Mouse (Mus musculus) lung, embryonic 15.5 days (tissue): ENCODE measurements around the gene Gm3336. TPM values are rescaled to one million over a fixed set of nuclear protein-coding genes. Genes with fewer than 3 reads are reported as not detected.

Source experiments
- ATAC-seq: fragments of 200-750 bp; cut with Nextera tagmentation; 2 replicates; pipeline ENCODE4 v1.8.0; 2017; ENCODE audit warnings: moderate number of reproducible peaks, borderline replicate concordance; ENCODE audit not compliant: low FRiP score, low TSS enrichment; ENCODE audit errors: extremely low read depth
- H3K27ac ChIP-seq: fragments of 300-500 bp; sonication (generic); 2 replicates; pipeline ENCODE4 v1.5.1; 2015; ENCODE audit warnings: moderate library complexity, mild to moderate bottlenecking, inconsistent platforms
- H3K27me3 ChIP-seq: fragments of 300-500 bp; sonication (generic); 2 replicates; pipeline ENCODE4 v1.6.1; 2015; ENCODE audit warnings: inconsistent platforms
- H3K36me3 ChIP-seq: fragments of 300-500 bp; sonication (generic); 2 replicates; pipeline ENCODE4 v1.6.1; 2015; ENCODE audit warnings: inconsistent platforms
- H3K4me1 ChIP-seq: fragments of 300-500 bp; sonication (generic); 2 replicates; pipeline ENCODE4 v1.6.1; 2015; ENCODE audit warnings: inconsistent platforms
- H3K4me2 ChIP-seq: fragments of 300-500 bp; sonication (generic); 2 replicates; pipeline ENCODE4 v1.6.1; 2015; ENCODE audit warnings: inconsistent platforms, mild to moderate bottlenecking, moderate library complexity
- H3K4me3 ChIP-seq: fragments of 300-500 bp; sonication (generic); 2 replicates; pipeline ENCODE4 v1.5.1; 2015; ENCODE audit warnings: mild to moderate bottlenecking, inconsistent platforms
- H3K9ac ChIP-seq: fragments of 300-500 bp; sonication (generic); 2 replicates; pipeline ENCODE4 v1.6.1; 2015; ENCODE audit warnings: inconsistent platforms
- H3K9me3 ChIP-seq: fragments of 300-500 bp; sonication (generic); 2 replicates; pipeline ENCODE4 v1.6.1; 2016; ENCODE audit warnings: inconsistent platforms
- WGBS: fragments of 180-500 bp; shearing (Covaris S2); methylation state at CpG from one replicate; pipeline ENCODE4 v1.1.7; 2015; 5-methylcytosine and 5-hydroxymethylcytosine counted together
- polyA plus RNA-seq: library from polyadenylated mRNA; unstranded; fragments of >200 nt; fragmentation: Nextera tagmentation; extraction: Ambion mirVana; gene quantifications from 2 replicates; pipeline ENCODE4 v1.2.1, GENCODE M21; 2015

Gene Gm3336
- polyA plus RNA-seq, 1 experiment from 2014 or later, result not detected

DNA sequence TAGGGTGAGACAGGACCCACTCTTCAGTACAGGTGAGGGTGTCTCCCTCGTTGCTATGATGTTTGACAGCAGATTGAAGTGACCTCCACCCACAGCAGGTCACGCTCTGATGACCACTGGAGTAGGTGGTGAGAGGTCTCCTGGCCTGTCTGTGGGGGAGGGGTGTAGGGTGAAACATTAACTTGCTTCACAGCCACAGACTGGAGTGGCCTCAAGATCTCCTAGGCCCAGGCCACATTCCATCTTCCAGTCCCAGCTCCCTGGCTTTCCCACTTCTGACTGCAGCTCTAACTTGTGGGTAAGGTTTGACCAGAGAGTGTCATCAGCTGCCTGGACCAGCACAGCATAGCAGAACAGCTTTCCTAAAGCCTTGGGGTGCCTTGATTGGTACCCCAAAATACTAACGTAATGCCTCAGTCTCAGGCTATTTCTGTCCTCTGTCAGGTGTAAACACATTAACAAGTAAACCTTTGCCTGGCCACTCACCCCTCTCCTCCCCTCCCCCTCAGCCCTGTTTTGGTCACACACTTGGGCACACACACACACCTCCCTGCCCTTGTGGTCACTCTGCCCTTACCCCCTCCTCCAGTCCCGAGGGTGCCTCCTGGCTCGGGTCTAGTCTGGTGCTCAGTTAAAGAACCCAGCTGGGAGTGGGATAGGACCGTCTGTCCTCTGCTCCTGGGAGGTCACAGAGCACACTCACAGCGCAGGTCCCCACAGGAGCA lies 5.3 kb downstream of the Gm3336 start, which contains the start of gene Pde4c:
TSS of gene Pde4c (plus strand) at position 235 of the 725 bp plus-strand sequence.
- Histone ChIP-seq H3K4me1 (no peaks in the 10 kb centered on the region), H3K27ac (no peak within 1 kb of the TSS), H3K4me2 (no peak within 1 kb of the TSS), H3K27me3 (peaks cover 22% of the 10 kb centered on the region), H3K9ac (no peak within 1 kb of the TSS), H3K36me3 (no peaks in the 10 kb centered on the region), H3K4me3 (no peak within 1 kb of the TSS), H3K9me3 (no peaks in the 10 kb centered on the region)
- no peak for ATAC-seq
- 38% methylated on average over 7 of the region's 7 CpGs for WGBS

DNA sequence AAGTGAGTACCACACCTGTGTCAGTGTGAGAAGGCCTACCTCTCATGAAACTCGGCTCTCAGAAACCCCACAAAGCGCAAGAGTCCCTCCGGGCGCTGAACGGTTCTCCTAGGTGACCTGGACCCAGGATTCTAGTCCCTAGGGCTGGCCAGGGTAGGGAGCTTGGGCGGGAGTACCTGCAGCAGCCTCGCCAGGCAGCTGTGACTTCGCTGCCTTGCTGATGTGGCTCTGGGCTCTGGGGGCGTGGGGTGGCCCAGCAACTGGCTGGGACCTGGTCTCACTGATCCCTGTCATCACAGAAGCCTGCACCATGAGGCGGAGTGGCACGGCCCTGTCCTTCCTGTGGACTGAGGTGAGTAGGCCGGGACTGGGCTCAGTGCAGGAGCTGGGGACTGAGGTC lies 5.9 kb downstream of the Gm3336 start:
- Histone ChIP-seq H3K36me3 (no peaks in the 10 kb centered on the region), H3K9me3 (no peaks in the 10 kb centered on the region), H3K4me2 (no peak overlapping the region), H3K9ac (no peak overlapping the region), H3K27ac (no peak overlapping the region), H3K4me3 (no peak overlapping the region), H3K27me3 (peaks cover 28% of the 10 kb centered on the region), H3K4me1 (no peaks in the 10 kb centered on the region)
- no peak for ATAC-seq
- WGBS, result 67% methylated on average over 12 of the region's 12 CpGs

DNA sequence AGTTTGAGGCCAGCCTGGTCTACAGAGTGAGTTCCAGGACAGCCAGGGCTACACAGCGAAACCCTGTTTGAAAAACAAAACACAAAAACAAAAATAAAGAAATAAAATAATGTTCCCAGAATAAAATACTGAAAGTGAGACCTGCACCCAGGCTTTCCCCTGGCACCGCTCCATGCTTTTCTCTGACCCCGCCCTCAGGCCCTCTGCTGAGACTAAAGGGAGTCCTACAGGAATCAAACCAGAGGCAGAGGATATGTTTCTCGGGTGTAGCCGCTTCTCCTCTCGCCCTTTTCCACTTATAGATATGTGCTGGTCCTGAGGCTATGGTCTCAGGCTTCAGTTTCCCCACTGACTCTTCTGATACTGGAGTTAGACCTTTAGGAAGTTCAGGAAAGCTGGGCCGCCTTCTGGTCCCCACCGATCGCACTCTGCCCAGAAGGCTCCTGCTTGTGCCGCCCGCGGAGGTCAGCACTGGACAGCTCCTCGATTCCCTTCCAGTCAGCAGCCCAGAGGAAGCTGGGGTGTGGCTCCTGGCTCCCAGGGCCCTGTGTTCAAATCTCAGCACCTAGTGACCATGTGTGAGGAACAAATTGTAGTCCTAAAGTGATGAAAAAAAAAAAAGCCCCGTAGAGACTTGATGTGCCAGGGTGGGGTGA lies 7.6 kb downstream of the Gm3336 start:
- no peak overlapping the region for H3K9ac ChIP-seq
- no peaks in the 10 kb centered on the region for H3K9me3 ChIP-seq
- 27% methylated on average over 14 of the region's 14 CpGs for WGBS
- H3K27ac ChIP-seq, result no peak overlapping the region
- H3K36me3 ChIP-seq, result no peaks in the 10 kb centered on the region
- H3K4me3 ChIP-seq, result no peak overlapping the region
- H3K4me2 ChIP-seq, result no peak overlapping the region
- peaks cover 43% of the 10 kb centered on the region for H3K27me3 ChIP-seq
- no peak for ATAC-seq
- peaks cover 6% of the 10 kb centered on the region; the same call in 1 of the 2 replicates for H3K4me1 ChIP-seq

DNA sequence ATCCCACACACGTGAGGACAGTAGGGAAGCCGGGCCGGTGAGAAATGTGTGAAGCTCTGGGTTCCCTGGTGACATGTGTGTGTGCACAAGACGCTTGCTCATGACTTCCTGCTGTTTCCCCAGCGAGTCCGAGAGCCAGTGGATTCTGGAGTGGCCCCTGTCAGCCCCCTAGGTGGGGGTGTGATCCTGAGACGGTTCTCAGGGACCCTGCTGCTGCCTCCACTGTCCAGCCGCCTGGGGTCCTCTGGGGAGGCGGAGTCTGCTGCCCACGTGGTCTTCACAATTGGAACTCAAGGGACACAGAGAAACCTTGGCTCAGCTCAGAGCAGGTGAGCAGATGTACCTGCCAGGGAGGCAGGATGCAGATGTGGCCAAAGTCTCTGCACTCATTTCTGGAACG lies 8.4 kb downstream of the Gm3336 start:
- Histone ChIP-seq H3K27ac (no peak overlapping the region), H3K36me3 (no peaks in the 10 kb centered on the region), H3K4me3 (no peak overlapping the region), H3K9ac (no peak overlapping the region), H3K4me2 (no peak overlapping the region), H3K4me1 (peaks cover 6% of the 10 kb centered on the region; the same call in 1 of the 2 replicates), H3K9me3 (no peaks in the 10 kb centered on the region), H3K27me3 (peaks cover 51% of the 10 kb centered on the region)
- no peak for ATAC-seq
- WGBS, result 41% methylated on average over 11 of the region's 11 CpGs

DNA sequence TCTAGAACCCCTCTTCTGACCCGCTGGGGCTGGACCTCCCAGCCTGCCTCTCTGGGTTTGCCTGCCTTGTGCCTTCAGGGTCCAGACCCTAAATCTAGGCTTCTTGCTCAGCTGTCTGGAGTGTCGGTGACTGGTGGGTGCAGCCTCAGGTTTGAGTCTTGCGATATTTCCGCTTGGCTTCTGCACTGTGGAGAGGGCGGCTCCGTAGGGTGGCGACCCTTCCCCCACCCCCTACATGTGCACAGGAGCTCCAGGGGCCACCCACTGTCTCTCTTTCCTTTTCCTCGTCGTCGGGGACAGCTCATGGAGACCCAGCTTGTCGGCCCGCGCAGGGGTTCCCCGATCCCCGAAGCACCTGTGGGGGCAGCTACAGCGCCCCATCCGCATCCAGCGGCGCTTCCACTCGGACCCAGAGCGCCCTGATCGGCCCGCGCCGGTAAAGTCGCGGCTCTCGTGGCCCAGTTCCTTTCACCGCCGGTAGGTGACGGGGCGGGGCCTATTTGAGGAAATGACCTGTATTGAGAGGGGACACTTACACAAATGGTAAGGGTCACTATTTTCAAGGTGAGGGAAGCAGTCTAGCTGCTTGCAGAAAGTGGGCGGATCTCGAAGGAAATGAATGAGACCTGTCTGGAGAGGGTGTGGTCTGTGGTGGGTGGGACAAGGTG lies 11.6 kb downstream of the Gm3336 start:
- ATAC-seq, result no peak; the same call in 1 of the 2 replicates
- WGBS, result 2% methylated on average over 34 of the region's 34 CpGs
- Histone ChIP-seq H3K27ac (no peak overlapping the region), H3K9me3 (no peaks in the 10 kb centered on the region), H3K4me3 (peak overlapping the region; percentile 34), H3K36me3 (no peaks in the 10 kb centered on the region), H3K9ac (peak overlapping the region; percentile 31; the same call in 1 of the 2 replicates), H3K4me2 (peak overlapping the region; percentile 57), H3K27me3 (peaks cover 52% of the 10 kb centered on the region), H3K4me1 (peaks cover 6% of the 10 kb centered on the region; the same call in 1 of the 2 replicates)

DNA sequence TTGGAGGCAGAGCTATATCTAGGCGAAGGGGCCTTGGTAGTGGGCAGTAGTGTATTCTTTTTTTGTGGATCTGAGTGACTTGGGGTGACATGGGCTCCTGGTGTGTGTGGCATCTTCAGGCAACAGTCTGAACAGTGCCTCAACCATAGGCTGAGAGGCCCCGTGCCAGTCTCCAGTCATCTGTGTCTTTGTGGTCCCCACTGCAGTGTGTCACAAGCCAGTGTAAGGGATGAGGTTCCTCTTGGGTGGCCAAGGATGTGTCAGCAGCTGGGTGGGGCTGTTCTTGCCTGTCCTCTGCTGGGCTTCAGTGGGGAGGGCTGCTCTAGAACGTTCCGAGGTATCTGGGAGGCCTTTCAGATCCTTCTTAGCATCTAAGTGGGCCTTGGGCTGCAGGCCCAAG lies 12.6 kb downstream of the Gm3336 start:
- Histone ChIP-seq H3K4me3 (no peak overlapping the region), H3K27me3 (peaks cover 52% of the 10 kb centered on the region), H3K27ac (no peak overlapping the region), H3K36me3 (no peaks in the 10 kb centered on the region), H3K4me1 (peaks cover 6% of the 10 kb centered on the region; the same call in 1 of the 2 replicates), H3K9me3 (no peaks in the 10 kb centered on the region), H3K4me2 (no peak overlapping the region), H3K9ac (no peak overlapping the region)
- 80% methylated on average over 4 of the region's 4 CpGs for WGBS
- no peak for ATAC-seq

DNA sequence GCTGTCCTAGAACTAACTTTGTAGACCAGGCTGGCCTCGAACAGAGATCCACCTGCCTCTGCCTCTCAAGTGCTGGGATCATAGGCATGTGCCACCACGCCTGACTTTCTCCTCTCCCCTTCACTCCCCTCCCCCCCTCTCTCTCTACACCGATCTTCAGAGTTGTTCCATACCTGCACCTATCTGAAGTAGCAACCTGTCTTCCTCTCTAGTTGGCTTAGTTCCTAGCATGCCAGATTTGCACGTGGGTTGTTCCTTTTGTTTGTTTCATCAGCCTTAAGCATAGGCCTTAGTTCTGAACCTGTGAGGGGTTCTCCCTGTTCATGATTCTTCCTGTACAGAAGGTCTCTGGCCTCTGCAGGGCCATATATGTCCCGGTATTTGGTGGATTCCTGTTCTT lies 19.4 kb downstream of the Gm3336 start:
- Histone ChIP-seq H3K27me3 (peaks cover 30% of the 10 kb centered on the region), H3K9ac (no peak overlapping the region), H3K4me1 (no peaks in the 10 kb centered on the region), H3K4me3 (no peak overlapping the region), H3K36me3 (no peaks in the 10 kb centered on the region), H3K27ac (no peak overlapping the region), H3K4me2 (no peak overlapping the region), H3K9me3 (no peaks in the 10 kb centered on the region)
- ATAC-seq, result no peak
- 55% methylated on average over 5 of the region's 5 CpGs for WGBS

DNA sequence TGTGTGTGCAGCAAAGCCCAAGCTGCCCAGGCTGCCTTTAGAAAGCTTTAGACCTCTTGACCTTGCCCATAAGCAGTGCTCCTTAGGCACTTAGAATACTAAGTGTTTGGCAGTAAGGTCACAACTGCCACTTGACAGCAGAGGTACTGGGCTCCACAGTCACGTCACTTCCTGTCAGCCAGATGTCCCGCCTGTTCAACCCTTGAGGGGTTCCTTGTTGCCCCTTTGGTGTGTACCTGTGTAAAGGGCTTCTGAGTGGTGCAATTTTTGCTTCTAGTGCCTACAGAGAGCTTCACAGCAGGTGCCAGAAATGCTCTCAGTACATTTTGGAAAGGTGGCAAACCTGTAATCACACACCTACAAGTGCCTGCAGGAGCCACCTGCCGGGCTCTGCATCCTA lies 19.9 kb downstream of the Gm3336 start:
- 37% methylated on average over 3 of the region's 3 CpGs for WGBS
- no peak for ATAC-seq
- Histone ChIP-seq H3K27ac (no peak overlapping the region), H3K4me2 (no peak overlapping the region), H3K27me3 (peaks cover 35% of the 10 kb centered on the region), H3K4me1 (peaks cover 3% of the 10 kb centered on the region; the same call in 1 of the 2 replicates), H3K4me3 (no peak overlapping the region), H3K9me3 (no peaks in the 10 kb centered on the region), H3K9ac (no peak overlapping the region), H3K36me3 (no peaks in the 10 kb centered on the region)

DNA sequence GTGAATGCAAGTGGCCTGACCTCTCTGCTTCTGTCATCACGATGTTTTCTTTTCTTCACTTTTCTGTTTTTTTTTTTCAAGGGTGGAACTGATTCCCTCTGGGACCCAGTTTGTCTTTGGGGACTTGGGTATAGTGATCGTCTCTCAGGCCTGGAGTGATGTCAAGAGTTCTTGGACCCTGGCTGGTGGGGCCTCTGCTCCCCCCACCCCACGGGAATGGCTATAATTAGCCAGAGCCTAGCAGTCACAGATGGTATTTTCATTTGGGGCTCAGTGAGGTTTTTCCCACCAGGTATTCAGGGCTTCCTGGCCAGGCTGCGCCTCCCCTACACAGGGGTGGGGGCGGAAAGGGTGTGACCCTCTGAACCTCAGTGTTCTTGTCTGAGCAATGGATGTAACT lies 23.3 kb downstream of the Gm3336 start:
- no peaks in the 10 kb centered on the region for H3K36me3 ChIP-seq
- peaks cover 70% of the 10 kb centered on the region for H3K27me3 ChIP-seq
- H3K4me3 ChIP-seq, result no peak overlapping the region
- no peak for ATAC-seq
- no peak overlapping the region for H3K4me2 ChIP-seq
- 49% methylated on average over 5 of the region's 5 CpGs for WGBS
- H3K4me1 ChIP-seq, result peaks cover 15% of the 10 kb centered on the region
- H3K9ac ChIP-seq, result no peak overlapping the region
- no peaks in the 10 kb centered on the region for H3K9me3 ChIP-seq
- H3K27ac ChIP-seq, result no peak overlapping the region

DNA sequence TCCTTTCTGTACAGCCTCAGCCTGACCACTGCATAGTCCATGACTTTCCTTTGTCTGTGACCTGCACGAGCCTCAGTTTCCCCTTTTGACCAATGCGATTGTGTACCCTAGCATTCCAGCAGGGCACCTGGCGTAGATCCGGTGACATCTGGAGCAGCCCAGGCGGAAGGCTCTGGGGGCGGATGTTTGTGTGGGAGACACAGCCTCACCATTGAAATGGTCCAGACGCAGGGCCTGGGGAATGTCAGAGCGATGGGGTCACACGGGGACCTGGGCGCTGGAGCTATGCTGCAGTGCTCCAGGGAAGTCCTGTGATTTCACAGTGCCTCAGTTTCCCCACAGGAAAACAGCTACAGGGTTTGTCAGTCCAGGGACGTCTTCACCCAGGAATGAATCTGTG lies 23.8 kb downstream of the Gm3336 start:
- WGBS, result 58% methylated on average over 11 of the region's 11 CpGs
- H3K9ac ChIP-seq, result no peak overlapping the region
- no peak overlapping the region for H3K4me2 ChIP-seq
- no peak overlapping the region for H3K4me3 ChIP-seq
- ATAC-seq, result no peak
- no peaks in the 10 kb centered on the region for H3K36me3 ChIP-seq
- peaks cover 15% of the 10 kb centered on the region for H3K4me1 ChIP-seq
- peaks cover 75% of the 10 kb centered on the region for H3K27me3 ChIP-seq
- H3K9me3 ChIP-seq, result no peaks in the 10 kb centered on the region
- no peak overlapping the region for H3K27ac ChIP-seq

DNA sequence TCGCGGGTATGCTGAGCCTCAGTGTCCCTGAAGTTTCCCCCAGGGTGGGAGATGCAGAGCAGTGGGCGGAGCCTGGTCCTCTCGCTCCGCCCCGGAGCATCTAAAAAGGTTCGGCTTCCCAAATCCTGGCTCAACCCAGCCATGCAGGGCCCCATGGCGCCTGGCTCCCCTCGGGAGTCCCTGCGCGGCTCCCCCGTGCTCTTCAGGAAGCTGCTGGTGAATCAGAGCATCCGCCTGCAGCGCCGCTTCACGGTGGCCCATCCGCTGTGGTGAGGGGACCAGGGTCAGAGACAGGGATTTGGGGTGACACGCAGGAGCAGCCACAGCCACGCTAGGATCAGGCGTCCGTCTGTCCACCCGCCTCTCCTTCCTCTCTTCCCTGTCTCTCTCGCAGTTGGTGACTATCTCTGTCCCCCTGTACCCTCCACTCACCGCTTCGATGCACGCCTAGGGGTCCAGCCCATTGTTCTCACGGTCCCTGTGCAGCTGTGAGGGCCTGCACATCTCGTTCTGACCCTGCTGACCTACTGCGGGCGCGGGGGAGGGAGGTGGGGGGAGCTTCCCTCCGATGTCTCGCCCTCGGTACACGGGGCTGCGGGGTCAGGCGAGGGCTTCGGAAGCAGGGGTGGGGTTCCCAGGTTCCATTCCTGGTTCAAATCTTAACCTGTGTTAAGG lies 24.8 kb downstream of the Gm3336 start:
- 4% methylated on average over 37 of the region's 38 CpGs for WGBS
- Histone ChIP-seq H3K9ac (no peak overlapping the region), H3K4me3 (0 out of 2 replicates have a peak overlapping the region, but pooled peaks have one; percentile 27), H3K27me3 (peaks cover 82% of the 10 kb centered on the region), H3K4me2 (peak overlapping the region; percentile 52), H3K36me3 (no peaks in the 10 kb centered on the region), H3K4me1 (peaks cover 15% of the 10 kb centered on the region), H3K27ac (no peak overlapping the region), H3K9me3 (no peaks in the 10 kb centered on the region)
- ATAC-seq, result no peak
